Mouse (Mus musculus): ENCODE data around the gene 1500015O10Rik. TPM values are rescaled to one million over a fixed set of nuclear protein-coding genes. Genes with fewer than 3 reads are reported as not detected.

The 1500015O10Rik gene
- not detected for total RNA-seq (2023)

GRCm38 (mm10) chr1:43730491-43730924, at the start of gene 1500015O10Rik:
1500015O10Rik (plus strand) TSS chr1:43730602.

Other genes with a start within 250 kb of the 1500015O10Rik start
- gene Uxs1, start 97.2 kb downstream of the 1500015O10Rik start, total RNA-seq (2023) = 10.7 TPM
- gene Tpp2, start 203.0 kb downstream of the 1500015O10Rik start, total RNA-seq (2023) = 109 TPM

Measured in CD8-positive naive resting alpha-beta T cell, adult 57 days (primary cell).